Mouse (Mus musculus) midbrain, embryonic 14.5 days (tissue): ENCODE measurements at regions not wholly inside any gene's neighbourhood (a gene's known extent, or its start where the extent isn't known, plus 50 kb on each side); places are given as distances from the start of the nearest gene placed in this dataset.
A peak's percentile ranks its signal among the peaks of the same experiment; 100 is the strongest.

Experiments used
- ATAC-seq: fragments of 200-750 bp; cut with Nextera tagmentation; 2 replicates; pipeline ENCODE4 v1.8.0; 2017; ENCODE audit warnings: moderate number of reproducible peaks, moderate library complexity; ENCODE audit not compliant: low FRiP score, low TSS enrichment
- DNase-seq: peaks from one replicate; pipeline ENCODE4 v3.0.0-alpha.2; 2015
- H3K27ac ChIP-seq: fragments of 300-500 bp; sonication (generic); replicated peaks from 2 replicates; pipeline ENCODE4 v1.5.1; 2014; ENCODE audit warnings: mild to moderate bottlenecking, low read depth, low read length, moderate library complexity
- H3K27me3 ChIP-seq: fragments of 300-500 bp; sonication (generic); 2 replicates; pipeline ENCODE4 v1.6.1; 2014; ENCODE audit warnings: low read length, control low read depth, mixed read lengths; ENCODE audit not compliant: control insufficient read depth, insufficient read depth
- H3K36me3 ChIP-seq: fragments of 300-500 bp; sonication (generic); 2 replicates; pipeline ENCODE4 v1.6.1; 2014; ENCODE audit warnings: low read length, control low read depth; ENCODE audit not compliant: control insufficient read depth, insufficient read depth
- H3K4me1 ChIP-seq: fragments of 300-500 bp; sonication (generic); 2 replicates; pipeline ENCODE4 v1.6.1; 2014; ENCODE audit warnings: mild to moderate bottlenecking, antibody characterized with exemption, low read length, control low read depth; ENCODE audit not compliant: control insufficient read depth, insufficient read depth
- H3K4me2 ChIP-seq: fragments of 300-500 bp; sonication (generic); 2 replicates; pipeline ENCODE4 v1.6.1; 2014; ENCODE audit warnings: mild to moderate bottlenecking, low read length, moderate library complexity
- H3K4me3 ChIP-seq: fragments of 300-500 bp; sonication (generic); replicated peaks from 2 replicates; pipeline ENCODE4 v1.5.1; 2014; ENCODE audit warnings: low read depth, low read length
- H3K9ac ChIP-seq: fragments of 300-500 bp; sonication (generic); replicated peaks from 2 replicates; pipeline ENCODE4 v1.6.1; 2014; ENCODE audit warnings: mild to moderate bottlenecking, low read length, moderate library complexity
- H3K9me3 ChIP-seq: fragments of 300-500 bp; sonication (generic); 2 replicates; pipeline ENCODE4 v1.6.1; 2016; ENCODE audit warnings: low read length, control low read depth, mixed read lengths; ENCODE audit not compliant: control insufficient read depth
- WGBS: fragments of 180-500 bp; shearing (Covaris S2); extraction: QIAGEN DNeasy Blood & Tissue Kit; methylation state at CpG from one replicate; pipeline ENCODE4 v1.1.7; 2014; 5-methylcytosine and 5-hydroxymethylcytosine counted together

DNA sequence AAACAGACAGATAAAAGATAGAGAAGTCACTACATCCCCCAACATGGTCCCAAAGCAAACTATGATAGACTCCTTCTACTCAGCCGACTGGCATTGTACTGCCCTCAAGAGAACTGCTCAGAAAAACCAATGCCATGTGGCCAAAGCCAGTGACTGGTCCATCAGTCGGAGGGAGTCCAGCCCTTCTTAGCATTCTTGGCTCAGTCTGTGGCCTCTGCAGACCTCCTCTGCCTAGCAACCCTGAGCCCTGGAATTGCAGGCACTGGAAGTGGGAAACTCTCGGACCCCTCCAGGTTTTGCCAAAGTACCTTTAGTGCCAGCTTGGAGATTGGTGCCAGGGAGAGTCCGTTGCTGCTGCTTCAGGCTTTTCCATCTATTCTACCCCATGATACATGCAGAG lies 205.2 kb downstream of the H2al1j start:
- DNase-seq, result peak; percentile 15
- Histone ChIP-seq H3K27ac (no peak overlapping the region), H3K9ac (no peak overlapping the region), H3K4me2 (no peak overlapping the region), H3K4me1 (no peaks in the 10 kb centered on the region), H3K9me3 (no peaks in the 10 kb centered on the region), H3K4me3 (no peak overlapping the region), H3K36me3 (no peaks in the 10 kb centered on the region), H3K27me3 (no peaks in the 10 kb centered on the region)
- 58% methylated on average over 4 of the region's 4 CpGs for WGBS
- no peak for ATAC-seq

DNA sequence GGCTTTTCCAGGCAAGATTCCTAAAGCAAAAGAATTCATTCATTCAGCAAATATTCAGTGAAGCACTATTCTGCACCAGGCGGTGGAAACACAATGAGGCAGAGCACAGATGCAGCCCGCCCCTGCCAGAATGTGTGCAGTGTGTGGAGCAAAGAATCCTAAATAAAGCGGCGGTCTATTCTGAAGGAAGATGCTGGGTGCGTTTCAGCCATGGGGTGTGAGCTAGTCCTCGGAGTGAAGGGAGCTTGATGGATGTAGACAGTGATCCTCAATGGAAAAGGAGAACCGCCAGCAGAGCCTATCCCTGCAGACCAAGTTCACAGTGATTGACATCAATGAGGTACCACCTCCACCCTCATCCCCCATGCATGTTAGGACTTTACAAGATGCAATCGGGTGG lies 206.2 kb downstream of the H2al1j start:
- ATAC-seq, result no peak; the same call in 1 of the 2 replicates
- H3K4me3 ChIP-seq, result no peak overlapping the region
- WGBS, result 37% methylated on average over 8 of the region's 8 CpGs
- H3K9ac ChIP-seq, result no peak overlapping the region
- H3K36me3 ChIP-seq, result no peaks in the 10 kb centered on the region
- no peak overlapping the region for H3K4me2 ChIP-seq
- no peaks in the 10 kb centered on the region for H3K4me1 ChIP-seq
- no peaks in the 10 kb centered on the region for H3K27me3 ChIP-seq
- H3K27ac ChIP-seq, result no peak overlapping the region
- peak; percentile 16 for DNase-seq
- H3K9me3 ChIP-seq, result no peaks in the 10 kb centered on the region

DNA sequence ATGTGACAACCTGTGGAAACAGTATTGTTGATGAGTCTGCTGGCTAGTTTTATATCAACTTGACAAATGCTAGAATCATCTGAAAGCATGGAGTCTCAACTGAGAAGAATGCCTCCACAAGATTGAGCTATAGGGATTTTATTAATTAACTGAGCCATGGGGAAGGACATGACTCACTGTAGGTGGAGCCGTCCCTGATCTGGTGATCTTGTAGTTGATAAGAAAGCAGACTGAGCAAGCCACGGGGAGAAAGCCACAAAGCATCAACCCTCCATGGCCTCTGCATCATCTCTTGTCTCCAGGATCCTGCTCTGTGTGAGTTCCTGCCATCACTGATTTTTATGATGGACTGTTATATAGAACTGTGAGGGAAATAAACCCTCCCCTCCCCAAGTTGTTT lies 213.4 kb downstream of the H2al1j start:
- H3K4me2 ChIP-seq, result no peak overlapping the region
- 83% methylated on average over 2 of the region's 2 CpGs for WGBS
- no peak overlapping the region for H3K4me3 ChIP-seq
- no peaks in the 10 kb centered on the region for H3K4me1 ChIP-seq
- H3K27ac ChIP-seq, result no peak overlapping the region
- DNase-seq (no peak), ATAC-seq (no peak)
- no peak overlapping the region for H3K9ac ChIP-seq
- H3K36me3 ChIP-seq, result no peaks in the 10 kb centered on the region
- no peaks in the 10 kb centered on the region for H3K27me3 ChIP-seq
- no peaks in the 10 kb centered on the region for H3K9me3 ChIP-seq

DNA sequence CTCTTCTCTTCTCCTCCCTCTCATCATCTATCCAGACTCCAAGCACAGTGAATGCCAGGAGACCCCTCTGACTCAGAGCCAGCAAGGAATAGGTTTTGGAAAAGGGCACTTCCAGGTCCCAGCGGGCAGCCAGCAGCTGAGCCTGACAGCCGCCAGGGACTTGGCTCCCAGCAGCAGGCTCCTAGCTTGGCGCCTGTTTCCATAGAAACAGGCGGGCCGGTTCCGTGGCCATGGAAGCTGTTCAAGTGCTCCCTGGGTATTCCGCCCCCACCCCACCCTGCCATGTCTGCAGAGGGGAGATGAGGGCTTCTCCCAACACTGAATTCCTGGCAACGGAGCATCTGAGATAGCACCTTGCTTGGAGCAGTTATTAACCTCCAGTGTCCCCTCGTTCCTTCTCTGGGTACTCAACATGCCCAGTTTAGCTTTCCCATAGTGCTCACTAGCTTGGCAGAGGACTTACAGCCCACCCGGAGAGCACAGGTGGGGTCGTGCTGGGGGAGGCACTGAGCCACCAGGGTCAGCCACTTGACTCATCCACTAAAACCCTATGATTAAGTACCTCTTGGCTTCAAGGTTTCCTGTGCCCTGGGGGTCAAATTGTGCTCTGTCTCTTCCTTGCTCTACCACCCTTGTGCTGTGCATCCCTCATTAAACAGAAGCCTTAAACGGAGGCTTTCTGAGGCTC lies 222.7 kb downstream of the H2al1j start:
- Histone ChIP-seq H3K27ac (no peak overlapping the region), H3K4me3 (no peak overlapping the region), H3K27me3 (no peaks in the 10 kb centered on the region), H3K9me3 (no peaks in the 10 kb centered on the region), H3K4me2 (no peak overlapping the region; the same call in 1 of the 2 replicates), H3K36me3 (no peaks in the 10 kb centered on the region), H3K4me1 (peaks cover 12% of the 10 kb centered on the region), H3K9ac (no peak overlapping the region)
- ATAC-seq (peak; percentile 20; the same call in 1 of the 2 replicates), DNase-seq (peak; percentile 76)
- 25% methylated on average over 12 of the region's 12 CpGs for WGBS

DNA sequence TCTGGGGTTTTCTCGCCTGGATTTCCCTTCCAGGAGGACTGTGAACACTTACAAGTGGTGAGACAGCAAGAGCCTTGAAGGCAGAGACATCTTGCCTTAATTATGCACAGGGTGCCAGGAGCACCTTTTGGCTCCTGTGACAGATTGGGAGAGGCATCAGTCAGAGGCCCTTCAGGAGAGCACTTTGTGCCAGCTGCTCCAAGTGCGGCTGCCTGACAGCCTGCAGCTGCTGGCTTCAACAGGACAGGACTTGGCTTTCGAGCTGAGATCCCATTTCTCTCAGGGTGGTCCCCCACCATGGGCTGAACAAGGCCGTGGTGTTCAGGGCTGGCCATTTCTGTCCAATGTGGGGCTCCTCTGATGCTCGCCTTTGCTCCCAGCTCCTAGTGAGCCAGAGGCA lies 224.6 kb downstream of the H2al1j start:
- Histone ChIP-seq H3K9ac (no peak overlapping the region), H3K27me3 (no peaks in the 10 kb centered on the region), H3K27ac (0 out of 2 replicates have a peak overlapping the region, but pooled peaks have one; percentile 20), H3K4me1 (peaks cover 12% of the 10 kb centered on the region), H3K9me3 (no peaks in the 10 kb centered on the region), H3K4me2 (no peak overlapping the region), H3K36me3 (no peaks in the 10 kb centered on the region), H3K4me3 (no peak overlapping the region)
- no peak for ATAC-seq
- 63% methylated on average over 5 of the region's 5 CpGs for WGBS
- no peak for DNase-seq

DNA sequence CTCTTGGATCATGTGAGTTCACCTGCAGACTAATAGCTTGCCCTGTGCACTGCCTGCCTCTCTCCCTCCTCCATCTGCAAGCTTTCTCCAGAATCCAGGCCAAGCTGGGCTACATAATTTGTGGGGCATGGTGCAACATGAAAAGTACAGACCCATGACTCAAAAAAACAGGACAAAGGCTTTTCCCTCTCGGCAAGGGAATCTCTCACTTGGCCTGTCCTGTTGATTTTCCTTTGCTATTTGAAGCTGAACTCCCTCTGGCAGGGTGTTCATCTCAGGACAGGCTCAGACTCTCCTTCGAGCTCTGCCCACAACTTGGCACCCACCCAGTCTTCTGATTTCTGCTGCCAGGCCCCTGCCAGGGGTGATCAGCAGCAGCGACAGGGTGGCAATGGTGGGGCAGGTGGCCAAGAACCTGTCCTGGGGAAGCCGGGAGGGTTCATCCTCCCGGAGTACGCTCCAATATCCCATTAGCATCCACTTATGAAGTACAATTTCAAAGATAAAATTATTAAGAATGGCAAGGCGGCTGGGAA lies 227.5 kb downstream of the H2al1j start:
- ATAC-seq, result no peak

DNA sequence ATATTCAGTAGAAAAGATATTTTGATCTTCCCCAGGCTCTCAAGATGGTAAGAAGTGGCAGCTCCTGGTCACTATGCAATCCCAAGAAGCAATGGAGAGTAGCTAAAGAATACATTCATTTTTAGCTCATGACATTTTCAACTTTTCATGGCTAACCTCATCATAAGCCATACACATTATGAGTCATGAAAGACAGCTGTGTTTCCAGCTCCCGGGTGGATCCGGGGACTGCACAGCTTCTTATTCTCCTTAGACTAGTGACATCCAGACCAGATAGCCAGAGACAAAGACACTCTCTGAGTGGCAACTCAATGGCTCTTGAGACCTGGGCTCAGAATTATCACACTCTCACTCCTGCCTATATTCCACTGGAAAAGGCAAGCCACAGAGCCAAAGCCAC lies 230.6 kb downstream of the H2al1j start:
- Histone ChIP-seq H3K27me3 (no peaks in the 10 kb centered on the region), H3K4me3 (no peak overlapping the region), H3K36me3 (no peaks in the 10 kb centered on the region), H3K4me2 (no peak overlapping the region), H3K9me3 (no peaks in the 10 kb centered on the region), H3K27ac (no peak overlapping the region), H3K4me1 (no peaks in the 10 kb centered on the region), H3K9ac (no peak overlapping the region)
- WGBS, result 98% methylated on average over 2 of the region's 2 CpGs
- ATAC-seq (no peak), DNase-seq (no peak)

More for the DNA sequence above, 227.5 kb downstream of the H2al1j start:
- 78% methylated on average over 7 of the region's 7 CpGs for WGBS
- H3K36me3 ChIP-seq, result no peaks in the 10 kb centered on the region
- peak; percentile 17 for DNase-seq
- no peak overlapping the region for H3K4me2 ChIP-seq
- H3K4me3 ChIP-seq, result no peak overlapping the region
- H3K27ac ChIP-seq, result no peak overlapping the region
- no peaks in the 10 kb centered on the region for H3K27me3 ChIP-seq
- H3K9me3 ChIP-seq, result no peaks in the 10 kb centered on the region
- H3K9ac ChIP-seq, result no peak overlapping the region
- peaks cover 5% of the 10 kb centered on the region for H3K4me1 ChIP-seq

DNA sequence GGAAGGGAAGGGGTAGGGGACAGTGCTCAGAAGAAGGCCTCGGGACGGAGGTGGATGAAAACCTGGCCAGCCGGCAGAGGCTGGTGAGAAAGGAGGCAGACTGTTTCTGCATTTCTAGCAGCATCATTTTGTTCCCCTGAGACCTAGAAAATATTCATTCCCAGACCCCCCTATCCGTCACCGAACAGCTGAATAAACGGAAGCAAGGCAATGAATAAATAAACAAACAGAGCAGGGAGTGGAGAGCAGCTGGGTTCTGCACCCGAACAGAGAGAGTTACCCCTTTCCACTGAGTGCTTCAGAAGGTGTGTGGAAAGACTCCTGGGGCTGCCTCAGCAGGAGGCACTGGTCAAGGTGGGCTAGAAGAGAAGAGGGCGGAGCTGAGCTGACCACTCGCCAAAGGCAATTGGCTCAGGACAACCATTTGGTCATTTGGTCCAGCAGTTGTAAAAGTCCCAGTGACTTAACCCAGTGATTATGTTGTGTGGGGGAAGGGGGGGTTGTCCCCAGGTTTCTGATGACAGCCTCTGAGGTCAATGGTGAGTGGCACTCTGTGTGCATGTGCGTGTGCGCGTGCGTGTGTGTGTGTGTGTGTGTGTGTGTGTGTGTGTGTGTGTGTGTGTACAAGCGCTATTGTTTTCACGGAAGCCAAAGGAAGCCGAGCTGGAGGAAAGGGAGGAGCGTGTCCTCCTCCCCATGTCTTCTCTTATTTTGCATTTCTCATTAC lies 233.1 kb downstream of the H2al1j start:
- DNase-seq (peak; percentile 41), ATAC-seq (no peak)
- H3K9ac ChIP-seq, result no peak overlapping the region
- H3K9me3 ChIP-seq, result no peaks in the 10 kb centered on the region
- H3K27me3 ChIP-seq, result no peaks in the 10 kb centered on the region
- no peaks in the 10 kb centered on the region for H3K36me3 ChIP-seq
- no peaks in the 10 kb centered on the region for H3K4me1 ChIP-seq
- no peak overlapping the region for H3K4me3 ChIP-seq
- WGBS, result 57% methylated on average over 17 of the region's 17 CpGs
- no peak overlapping the region for H3K4me2 ChIP-seq
- H3K27ac ChIP-seq, result peak overlapping the region; percentile 63

DNA sequence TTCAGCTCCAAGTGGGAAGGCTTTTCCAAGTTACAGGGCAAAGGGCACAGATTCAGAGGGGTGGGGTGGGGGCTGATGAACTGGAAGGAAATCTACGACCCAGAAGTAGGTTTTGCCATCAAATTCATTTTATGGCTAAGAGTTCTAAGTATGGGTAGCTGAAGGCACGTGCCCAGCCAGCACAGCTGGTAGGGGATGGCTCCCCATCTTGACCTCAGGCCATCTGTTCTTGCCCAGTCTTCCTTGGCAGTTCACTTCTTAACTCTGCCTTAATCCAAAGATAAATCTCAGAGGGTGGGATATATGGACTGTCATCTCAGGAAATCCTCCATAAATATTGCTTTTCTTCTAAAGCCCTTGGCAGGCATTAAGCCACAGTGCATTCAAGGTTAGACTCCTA lies 238.3 kb downstream of the H2al1j start:
- ATAC-seq, result no peak
- H3K4me2 ChIP-seq, result no peak overlapping the region
- H3K4me1 ChIP-seq, result no peaks in the 10 kb centered on the region
- DNase-seq, result no peak
- H3K4me3 ChIP-seq, result no peak overlapping the region
- H3K27me3 ChIP-seq, result no peaks in the 10 kb centered on the region
- WGBS, result 70% methylated on average over 2 of the region's 2 CpGs
- H3K36me3 ChIP-seq, result no peaks in the 10 kb centered on the region
- no peak overlapping the region for H3K9ac ChIP-seq
- H3K27ac ChIP-seq, result no peak overlapping the region
- H3K9me3 ChIP-seq, result no peaks in the 10 kb centered on the region
